Mouse (Mus musculus) fat pad, adult 2 months (tissue): ENCODE results near the gene Spem2.

Experiments used
- DNase-seq: peaks from one replicate; pipeline ENCODE4 v3.0.0-alpha.2; 2011; ENCODE audit warnings: low read depth, low spot score; ENCODE audit errors: extremely low read depth

Spem2 gene

DNA sequence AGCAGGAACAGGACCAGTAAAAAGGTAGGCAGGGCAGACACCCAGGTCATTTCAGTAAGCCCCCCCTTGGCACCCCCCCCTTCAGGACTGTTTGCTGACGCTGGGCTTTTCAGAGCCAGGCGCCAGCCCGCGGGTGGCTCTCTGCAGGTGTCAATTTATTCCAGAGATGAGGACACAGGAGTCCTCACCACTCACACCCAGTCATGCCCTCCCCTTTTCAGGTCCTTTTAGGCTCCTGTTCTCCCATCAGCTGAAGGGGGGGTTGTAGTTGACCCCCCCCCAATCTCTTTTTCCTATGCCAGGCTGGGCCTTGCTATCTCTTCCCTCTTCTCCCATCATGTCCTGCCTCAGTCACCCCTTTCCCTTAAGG, 17.7 kb upstream of the Spem2 start:
- DNase-seq: no peak

DNA sequence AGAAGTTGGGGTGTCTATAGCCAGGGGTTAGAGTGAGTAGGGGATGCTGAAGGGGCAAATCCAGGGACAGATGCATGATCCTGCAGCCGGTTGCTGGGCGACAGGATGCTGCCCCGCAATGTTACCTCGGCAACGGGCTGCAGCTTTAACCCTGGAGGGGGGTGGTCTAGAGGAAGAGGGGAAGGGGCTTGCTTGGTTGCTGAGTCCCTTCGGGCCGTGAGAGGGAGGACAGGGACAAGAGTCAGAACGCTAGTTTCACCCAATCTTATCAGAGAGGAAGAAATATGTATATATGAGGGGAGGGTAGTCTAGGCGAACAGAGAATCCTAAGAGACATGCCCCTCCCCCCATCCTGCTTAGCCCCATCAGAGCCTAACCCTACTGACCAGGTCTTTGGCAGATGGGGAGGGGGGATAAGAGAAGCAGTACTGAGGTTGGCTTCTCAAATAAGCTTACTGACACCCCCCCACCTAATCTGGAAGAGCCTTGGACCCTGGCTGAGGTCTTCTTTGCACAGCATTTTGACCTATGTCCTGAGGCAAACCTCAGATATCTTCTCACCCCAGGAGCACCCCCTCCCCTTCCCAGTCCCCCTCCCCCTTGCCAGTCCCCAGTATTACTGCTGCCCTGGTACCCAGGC, 17.2 kb upstream of the Spem2 start:
- no peak for DNase-seq

DNA sequence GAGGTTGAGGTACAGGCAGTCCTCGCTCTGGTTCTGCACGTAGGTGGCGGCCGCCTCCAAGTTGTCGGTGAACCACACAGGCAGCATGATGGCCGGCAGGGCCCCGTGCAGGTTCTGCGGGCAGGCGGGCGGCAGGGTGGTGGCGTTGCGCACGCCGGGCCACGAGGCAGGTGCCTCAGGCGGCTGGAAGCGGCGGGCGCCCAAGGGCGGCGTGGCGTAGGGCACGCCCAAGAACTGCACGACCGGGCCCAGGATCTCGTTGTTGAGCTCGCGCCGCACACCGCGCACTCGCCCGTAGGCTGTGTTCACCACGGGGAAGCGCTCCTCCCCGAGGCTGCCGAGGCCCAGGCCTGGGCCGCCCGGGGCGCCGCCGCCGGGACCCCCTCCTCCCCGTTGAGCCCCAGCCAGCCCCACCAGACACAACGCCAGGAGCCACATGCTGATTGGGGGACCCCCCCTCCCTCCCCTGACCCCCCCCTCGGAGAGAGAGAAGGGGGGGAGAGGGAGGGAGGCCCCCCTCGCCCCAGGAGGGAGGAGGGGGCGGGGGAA, 15.8 kb upstream of the Spem2 start:
- DNase-seq: no peak

DNA sequence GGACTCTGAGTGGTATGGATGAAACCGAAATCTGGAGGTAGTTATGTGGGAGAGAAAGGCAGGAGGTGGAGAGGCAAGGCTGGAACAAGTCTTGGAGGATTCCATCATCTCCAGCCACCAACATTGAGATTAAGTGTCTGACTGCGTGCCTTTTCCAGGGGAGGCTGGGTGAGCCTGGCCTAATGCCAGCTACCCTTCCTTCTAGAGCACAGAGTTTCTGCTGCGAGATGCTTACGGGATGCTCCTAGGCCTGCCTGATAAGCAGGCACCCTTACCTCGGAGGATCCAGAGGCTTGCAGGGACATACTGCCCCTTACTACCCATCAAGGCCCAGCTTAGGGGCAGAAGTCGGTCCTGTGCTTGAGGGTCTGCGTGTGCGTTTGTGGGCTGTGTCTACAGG, 15.3 kb upstream of the Spem2 start:
- no peak for DNase-seq

DNA sequence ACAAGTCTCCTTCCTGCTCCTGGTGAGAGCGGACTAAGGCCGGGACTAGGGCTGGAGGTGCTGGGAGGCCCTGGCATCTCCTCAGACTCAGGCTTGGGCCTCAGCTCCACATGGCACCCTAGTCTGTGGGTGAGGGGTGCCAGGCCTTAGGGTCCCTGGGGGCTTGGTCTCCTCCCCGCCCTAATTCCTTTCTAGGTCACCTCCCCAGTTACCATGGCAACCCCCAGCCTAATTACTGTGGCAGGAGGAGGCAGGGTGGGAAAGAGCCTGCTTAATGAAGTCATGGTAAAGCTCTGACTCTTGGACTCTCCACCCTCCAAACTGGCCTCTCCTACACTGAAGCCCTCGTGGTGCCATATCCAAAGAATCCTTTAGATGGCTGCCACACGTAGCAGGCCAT, 10.6 kb upstream of the Spem2 start:
- no peak for DNase-seq

DNA sequence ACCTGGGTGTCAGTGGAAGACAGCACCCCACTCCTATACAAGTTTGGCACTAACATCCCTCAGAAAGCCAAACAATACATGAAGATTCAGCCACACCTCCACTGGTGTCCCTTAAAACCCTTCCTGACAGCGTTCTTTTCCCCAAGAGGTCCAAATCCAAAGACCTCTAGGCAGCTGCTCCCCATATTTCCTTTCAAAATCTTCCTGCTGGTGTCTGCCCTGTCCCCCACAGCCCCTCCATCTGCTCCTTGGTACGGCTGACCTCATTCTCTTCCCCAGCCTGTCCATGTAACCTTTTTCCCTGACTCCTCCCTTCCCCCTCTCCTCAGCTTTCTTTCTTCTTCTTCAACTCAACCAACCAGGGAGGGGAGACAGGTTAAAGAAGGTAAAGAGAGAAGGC, 5.2 kb upstream of the Spem2 start:
- DNase-seq: no peak

DNA sequence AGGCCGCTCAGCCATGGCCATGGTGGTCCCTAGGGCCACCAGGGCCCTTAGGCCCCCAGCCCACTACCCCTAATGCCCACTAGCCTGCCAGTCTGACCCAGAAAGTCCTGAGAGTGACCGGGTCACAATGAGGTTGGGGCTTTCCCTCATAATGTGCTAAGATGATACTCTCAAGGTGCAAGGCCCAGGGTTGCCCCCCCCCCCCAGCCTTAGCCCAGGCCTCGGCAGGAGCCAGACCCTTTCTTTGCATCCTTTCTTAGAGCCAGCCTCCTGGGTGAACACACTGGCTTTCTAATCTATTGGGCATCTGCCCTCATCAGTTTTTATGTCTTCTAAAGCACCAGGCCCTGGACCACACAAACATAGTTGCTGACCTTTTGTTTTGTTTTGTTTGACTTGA, 3.8 kb upstream of the Spem2 start, which contains the start of gene Spem1:
Gene Spem1, minus strand, starts transcription at position 101 of the 400 bp plus-strand sequence.
- DNase-seq: no peak

DNA sequence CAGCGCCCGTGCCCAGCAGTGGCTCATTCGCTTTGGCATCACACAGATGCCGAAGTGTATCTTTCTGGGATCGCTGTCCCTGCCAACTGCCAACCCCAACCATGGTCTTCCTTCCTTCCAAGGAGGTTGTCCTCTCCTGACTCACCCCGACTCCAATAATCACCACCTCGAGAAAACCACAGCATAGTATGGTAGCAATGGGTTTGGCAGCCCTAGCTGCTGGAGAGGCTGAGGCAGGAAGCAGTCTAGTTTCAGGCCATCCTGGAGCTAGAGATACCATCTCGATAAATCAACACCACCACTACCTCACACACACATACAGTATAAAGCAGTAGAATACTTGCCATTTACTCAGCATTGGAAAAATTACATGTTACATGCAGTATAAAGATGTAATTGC, 606 bp upstream of the Spem2 start:
- DNase-seq: no peak

DNA sequence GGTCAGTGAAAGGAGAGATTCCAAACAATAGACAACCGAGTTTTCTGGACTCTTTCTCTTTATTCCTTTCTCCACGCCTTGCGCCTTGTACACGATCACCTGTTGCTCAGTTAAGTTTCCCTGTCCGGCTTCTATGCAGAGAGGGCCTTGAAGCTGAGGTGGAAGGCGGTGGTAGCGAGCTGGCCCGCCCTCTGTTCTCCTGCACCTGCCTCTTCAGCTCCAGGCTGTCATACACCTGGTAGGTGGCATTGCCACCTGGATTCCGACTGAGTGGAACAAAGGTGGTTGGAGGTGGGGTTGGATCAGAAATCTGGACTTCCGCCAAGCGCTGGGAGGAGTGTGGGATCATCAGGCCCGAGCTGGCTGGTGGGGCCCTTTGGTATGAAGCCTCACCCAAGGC, 1.7 kb downstream of the Spem2 start:
- no peak for DNase-seq

DNA sequence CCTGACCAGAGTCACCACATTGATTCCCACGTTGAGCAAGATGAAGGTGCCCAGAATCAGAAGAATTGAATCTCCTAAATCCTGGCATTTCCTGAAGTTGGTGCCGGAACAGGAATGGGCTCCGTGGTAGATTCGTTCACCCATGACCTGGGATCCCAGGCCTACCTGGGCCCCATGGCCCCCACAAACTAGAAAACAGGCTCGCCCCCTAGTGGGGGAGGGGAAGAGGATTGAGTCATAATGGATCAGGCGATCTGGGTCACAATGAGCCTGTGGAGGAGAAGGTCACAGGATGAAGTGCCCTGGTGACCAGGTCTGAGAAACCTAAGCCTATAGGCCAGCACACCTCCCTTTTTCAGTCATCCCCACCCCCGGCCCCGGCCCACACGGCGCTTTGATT, 3.1 kb downstream of the Spem2 start, which contains the start of gene Gm39566:
Gene Gm39566, minus strand, starts transcription at position 144 of the 400 bp plus-strand sequence.
- DNase-seq: no peak

DNA sequence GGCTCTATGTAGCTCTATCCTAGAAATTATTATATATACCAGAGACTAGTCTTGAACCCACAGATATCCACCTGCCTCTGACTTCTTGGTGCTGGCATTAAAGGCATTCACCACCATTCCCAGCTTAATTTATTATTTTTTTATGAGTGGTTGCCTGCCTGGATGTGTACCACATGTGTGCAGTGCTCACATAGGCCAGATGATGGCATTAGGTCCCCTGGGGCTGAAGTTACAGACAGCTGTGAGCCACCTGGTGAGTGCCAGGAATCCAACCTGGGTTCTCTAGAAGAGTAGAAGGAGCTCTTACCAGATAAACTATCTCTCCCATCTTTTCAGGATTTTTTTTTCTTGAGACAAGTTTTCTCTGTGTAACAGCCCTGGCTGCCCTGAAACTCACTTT, 8.0 kb downstream of the Spem2 start:
- DNase-seq: no peak

DNA sequence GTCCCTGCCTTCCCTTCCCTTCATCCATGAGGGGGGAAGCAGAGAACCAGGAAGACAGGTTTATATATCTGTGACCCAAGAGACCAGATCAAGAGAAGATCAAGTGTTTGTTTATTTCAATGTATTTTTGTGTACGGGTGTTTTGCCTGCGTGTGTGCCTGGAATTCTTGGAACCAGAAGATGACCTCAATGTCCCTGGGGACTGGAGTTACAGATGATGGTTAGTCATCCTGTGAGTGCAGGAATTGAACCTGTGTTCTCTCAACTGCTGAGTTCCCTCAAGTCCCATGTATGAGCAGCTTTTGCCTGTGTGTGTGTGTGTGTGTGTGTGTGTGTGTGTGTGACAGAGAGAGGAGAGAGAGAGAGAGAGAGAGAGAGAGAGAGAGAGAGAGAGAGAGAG, 10.6 kb downstream of the Spem2 start:
- no peak for DNase-seq

DNA sequence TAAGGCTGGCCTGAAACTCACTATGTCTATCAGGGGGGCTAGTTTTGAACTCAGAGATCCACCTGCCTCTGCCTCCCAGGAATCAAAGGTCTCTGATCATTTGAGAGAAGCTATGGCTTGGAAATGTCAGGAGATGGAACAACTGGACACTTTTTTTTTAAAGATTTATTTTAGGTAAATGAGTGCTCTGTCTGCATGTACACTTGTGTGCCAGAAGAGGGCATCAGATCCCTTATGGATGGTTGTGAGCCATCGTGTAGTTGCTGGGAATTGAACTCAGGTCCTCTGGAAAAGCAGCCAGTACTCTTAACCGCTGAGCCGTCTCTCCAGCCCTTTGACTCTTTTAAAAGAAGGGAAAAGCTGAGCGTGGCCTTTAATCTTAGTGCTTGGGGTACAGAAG, 11.9 kb downstream of the Spem2 start:
- no peak for DNase-seq

DNA sequence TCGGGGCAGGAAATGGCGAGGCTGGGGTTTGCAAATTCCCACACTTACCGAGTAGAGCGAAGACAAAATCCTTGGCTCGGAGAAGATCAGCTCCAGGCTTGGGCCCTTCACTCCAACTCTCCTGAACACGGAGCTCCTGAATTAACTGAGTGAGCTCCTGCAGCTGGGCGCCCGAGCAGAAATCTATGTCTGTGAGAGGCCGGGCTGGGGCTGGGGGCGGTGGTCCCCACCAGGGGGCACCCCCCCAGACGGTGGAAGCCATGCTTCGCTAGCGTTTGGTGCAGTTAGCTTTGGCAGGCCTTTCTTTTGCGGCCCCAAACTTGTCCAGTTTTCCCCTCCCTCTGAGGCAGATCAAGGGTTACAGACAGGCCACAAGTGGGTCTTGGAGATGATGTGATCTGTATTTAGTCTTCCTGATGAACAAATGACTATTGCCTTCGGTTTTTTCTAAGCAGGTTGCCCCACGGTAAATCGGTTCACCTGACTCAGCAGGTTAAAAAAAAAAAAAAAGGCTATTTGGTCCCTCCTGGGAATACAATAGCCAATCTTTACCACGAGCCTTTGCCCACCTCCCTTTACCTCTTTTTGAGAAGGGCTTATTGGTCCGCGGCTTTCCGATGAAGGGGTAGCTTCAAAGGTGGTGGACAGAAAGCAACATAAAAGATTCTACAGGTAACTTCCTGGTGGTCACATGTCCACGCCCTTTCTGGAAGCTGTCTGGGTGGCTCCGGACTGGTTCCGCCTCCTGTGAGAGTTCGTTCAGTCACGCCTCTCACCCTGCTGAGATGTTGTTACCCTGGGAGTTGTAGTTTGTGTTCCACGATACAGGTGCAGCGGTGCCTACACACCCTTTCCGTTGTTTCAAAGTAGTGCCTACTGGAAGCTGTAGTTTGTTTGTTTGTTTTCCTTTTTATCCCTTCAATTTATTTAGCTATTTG, 13.0 kb downstream of the Spem2 start, which contains the start of gene Tmem102:
Gene Tmem102, minus strand, starts transcription at position 653 of the 938 bp plus-strand sequence.
- peak; percentile 63 for DNase-seq

DNA sequence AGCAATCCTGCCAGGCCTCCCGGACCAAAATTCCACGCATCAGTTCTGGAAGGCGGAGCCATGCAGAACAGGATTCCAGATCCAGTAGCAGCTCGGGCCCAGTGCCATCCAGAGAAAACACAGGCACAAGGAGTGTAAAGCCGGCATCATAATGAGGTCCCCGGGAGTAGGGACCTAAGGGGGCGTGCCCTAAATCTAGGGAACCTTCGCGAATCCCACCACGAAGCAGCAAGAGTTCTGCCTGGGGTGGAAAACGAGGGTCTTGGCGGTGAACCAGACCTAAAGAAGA, 13.7 kb downstream of the Spem2 start:
- DNase-seq: no peak

DNA sequence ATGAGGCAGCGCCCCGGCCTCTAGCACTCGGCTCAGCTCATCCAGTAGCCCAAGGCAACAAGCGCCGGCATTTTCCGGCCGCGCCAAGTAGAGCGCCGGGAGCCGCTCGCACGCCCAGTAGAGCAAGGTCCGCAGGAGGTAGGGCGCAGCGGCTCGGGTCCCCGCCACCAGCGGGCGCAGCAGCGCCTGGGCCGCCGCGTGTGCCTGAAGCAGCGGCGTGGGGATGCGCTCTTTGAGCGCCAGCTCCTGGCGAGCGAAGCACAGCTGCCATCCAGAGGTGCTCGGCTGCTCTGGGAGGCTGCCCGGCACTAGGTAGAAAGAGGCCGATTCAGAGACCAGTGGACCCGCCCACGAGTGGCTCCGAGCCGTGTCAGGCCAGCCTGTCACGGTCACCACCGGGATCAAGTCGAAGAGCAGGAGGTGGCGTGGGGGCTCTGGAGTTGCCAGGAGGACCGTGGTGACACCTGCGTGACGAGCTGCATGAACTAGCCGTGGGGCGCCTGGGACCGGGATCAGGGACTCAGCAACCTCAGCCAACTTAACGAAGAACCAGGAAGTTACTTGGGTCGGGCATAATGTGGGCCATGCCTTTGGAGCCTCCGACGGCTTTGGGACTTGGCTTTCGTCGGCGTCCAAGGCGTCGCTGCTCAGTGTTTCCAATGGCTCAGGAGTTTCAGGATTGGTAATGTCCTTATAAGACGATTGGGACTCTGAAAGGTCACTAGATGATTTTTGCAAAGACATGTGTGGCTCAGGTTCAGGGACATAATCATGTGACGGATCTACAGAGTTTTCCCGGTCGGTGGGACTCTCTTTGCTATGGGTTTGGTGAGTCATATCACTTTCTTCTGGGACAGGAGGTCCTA, 14.2 kb downstream of the Spem2 start:
- DNase-seq: no peak

DNA sequence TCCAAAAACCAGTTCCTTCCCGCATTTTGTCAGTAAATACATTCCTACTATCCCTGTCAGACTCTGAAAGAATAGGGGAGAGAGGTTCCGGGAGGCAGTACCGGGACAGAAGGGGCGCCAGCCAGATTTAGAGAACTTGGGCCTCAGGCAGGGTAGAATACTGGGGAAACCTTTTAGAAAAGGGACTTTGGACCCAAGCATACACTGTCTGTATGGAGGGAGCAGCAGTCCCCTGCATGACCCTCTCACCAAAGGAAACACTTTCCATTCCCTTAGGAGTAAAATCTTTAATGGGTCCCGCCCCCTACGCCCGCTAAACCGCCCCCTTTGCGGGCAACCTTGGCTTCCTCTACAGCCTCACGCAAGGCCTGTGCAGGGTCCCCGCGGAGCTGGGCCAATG, 14.9 kb downstream of the Spem2 start:
- no peak for DNase-seq

DNA sequence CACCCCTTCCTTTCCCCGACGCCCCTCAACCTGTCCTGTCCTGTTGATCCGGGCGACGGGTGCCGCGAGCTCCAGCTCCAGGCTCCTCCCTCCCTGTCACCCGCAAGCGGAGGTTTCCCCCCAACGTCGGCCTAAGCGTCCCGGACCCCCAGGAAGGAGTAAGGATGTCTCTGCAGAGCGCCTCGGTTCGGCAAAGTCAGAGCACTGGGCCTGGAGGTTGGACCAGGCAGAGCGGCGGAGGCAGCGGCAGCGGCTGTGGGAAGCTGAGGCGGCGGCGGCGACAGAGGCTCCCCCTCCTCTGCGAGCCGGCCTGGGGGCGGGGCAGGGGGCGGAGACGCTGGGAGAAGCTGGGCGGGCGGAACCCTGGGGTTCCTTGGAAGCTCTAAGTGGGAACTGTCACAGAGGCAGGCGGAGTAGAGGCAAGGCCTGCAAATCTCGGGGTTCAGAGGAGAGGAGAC, 15.6 kb downstream of the Spem2 start:
- DNase-seq: no peak

DNA sequence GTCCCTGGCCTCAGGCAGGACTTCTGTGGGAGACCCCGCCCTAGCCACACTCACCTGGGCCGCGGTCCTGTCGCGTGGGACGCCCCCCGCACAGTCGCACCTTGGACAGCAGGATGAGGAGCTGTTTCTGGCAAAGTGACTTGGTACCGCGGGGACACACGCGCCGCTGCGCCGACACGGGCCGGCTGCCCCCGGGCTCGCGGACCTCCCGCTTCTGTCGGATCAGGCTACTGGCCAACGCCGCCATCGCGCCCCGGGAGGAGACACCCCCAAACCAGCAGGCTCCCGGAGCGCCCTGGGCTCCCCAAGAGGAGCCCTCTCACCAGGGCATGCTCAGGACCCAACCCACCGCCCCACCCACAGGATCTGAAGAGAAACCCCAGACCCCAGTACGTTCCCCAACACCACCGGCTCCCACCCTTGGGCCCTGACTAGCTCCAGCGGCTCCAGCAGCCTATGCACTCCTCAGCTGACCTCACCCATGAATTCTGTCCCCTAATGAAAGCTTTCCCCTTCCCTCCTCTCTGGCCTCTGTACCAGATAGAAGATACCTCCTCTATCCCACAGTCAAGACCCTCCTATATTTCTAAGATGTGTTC, 16.8 kb downstream of the Spem2 start, which contains the start of gene Fgf11:
Gene Fgf11, minus strand, starts transcription at position 479 of the 599 bp plus-strand sequence.
- no peak for DNase-seq

DNA sequence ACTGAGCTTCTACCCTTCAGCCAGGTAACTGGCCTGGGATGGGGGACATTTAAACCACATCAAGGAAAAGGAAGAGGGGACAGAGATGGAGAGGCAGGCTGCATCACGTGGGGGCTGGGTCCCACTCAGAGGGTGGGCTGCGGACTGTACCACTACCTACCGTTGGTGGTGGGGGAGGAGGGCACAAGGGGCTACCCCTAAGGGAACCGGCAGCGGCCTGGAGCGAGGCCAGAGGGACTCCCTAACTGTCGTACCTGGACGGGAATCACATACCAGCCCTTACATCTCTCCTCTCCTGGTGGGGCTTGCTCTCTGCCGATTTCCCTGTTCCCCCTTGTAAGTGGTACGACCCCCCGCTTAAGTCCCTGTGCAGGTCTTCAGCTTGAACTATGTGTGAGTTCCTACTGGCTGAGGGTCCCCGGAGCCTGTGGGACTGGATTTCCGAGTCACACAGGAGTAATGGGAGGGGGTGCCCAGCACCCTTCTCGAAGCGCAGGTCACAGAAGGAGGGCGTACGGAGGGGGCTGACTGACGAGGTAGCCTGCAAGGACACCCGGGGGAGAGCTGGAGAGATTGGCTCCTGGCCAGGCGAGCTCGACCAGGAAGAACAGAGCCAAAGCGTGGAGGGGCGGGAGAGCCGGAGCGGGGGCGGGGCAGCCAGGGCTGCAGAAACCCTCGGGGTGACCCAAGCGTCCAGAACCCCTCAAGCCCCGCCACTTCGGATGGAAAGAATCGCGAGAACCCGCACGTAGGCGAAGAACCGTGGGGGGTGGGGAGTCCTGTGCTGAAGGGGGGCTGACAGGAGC, 17.7 kb downstream of the Spem2 start:
- no peak for DNase-seq
